Mouse (Mus musculus): Measurements from ENCODE around the gene Phf13.

Phf13 gene

DNA sequence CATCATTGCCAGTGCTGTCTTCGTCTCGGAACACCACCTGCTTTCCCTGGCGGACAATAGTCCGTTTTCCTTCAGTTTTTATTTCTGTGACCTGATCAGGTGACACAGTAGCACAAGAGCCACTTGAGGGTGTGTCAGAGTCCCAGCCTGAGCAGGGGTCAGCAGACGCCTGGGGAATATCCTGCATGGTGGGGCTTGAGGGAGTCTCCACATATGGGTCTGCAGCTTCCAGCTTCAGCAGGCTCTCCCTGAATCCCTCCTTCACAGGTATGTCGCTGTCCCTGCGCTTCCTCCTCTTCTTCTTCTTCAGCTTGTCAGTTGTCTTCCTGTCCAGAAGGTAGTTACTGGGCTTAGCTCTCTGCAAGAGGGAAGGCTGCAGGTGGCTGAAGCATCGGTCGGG is 4.0 kb downstream of the Phf13 start:
- no peak for DNase-seq (ENCODE audit: low read depth)

DNA sequence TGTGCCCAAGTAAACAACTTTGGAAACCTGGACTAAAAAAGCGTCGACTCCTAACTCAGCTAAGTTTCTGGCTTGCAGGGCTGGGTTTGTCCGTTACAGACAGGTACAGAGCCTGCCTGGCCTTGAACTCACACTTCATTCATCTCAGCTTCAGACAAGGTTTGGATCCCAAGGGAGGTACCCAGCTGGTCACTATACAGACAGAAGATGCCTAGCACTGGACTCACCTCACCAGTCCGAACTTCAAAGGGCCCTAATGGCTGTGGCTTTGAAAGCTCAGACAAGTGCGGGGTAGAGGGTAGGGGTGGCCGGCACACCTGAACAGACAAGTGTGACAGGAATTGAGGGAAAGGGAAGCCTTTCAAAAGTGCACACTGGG is 7.0 kb downstream of the Phf13 start:
- DNase-seq (ENCODE audit: low read depth), result no peak

DNA sequence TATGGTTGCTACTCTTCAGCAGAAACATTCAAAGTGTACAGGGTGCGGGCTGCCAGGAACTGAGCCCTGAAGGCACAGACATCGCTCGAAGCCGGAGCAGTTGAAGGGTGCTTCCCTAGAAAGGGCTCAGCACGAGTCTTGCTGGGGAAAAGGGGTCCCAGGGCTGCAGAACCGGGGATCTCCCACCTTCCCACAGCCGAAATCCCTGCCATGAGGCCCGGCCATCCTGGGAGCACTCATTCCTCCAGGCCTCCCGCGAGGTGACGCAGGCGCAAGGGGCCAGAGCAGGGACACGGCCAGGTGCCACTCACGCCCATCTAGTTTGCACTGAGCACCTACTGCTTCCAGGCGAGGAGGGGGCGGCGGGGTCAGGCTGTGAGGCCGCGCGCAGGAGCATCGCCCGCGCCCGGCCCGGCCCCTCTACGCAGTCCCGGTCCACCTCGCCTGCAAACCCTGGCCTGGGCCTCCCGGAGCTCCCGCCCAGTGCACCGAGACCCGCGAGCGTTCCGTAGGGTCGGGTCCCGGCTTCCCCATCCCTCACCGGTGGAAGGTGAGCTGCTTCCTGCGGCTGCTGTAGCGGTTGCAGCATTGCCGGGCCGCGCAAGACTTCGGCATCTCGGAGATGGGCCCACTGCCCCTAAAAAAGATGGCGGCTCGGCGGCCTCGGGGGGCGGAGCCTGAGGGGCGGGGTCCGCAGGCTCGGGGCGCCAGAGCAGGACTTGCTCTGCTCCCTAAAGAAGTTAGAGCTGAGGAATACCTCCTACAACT is 7.5 kb downstream of the Phf13 start, which contains the start of gene Thap3:
TSS of gene Thap3 (minus strand) at position 656 of the 768 bp plus-strand sequence.
- no peak for DNase-seq (ENCODE audit: low read depth)

DNA sequence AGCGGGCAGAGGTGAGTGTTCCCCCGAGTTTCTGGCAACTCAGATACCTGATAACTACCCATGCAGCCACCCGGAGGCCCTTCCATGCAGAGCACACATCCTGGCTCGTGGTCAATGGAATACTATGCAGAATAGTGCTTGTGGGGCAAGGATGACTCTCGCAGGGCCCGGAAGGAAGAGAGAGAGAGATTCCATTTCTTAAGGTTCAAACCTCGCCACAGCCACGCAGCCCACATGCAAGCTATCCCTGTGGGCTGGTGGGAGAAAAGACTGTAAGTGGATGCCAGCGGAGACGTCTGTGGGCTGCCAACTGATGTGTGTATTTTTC is 8.1 kb downstream of the Phf13 start:
- DNase-seq (ENCODE audit: low read depth), result no peak

DNA sequence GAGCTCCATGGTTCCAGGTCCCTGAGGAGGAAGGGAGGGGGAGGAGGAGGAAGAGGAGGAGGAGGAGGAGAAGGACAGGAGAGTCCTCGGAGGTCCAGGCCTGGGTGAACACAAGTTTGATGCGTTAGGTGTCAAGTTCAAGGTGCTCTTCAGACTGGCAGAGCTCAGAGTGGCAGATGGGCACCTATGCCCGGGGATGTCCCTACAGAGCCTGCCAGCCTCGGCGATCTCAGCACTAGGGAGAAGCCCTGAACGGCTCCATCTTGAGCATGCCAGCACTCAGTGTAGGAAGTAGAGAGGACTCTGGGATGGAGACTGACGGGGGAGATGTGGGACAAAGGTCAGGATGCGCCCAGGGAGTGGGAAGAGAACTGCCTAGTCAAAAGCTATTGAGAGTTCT is 9.4 kb downstream of the Phf13 start:
- no peak for DNase-seq (ENCODE audit: low read depth)

DNA sequence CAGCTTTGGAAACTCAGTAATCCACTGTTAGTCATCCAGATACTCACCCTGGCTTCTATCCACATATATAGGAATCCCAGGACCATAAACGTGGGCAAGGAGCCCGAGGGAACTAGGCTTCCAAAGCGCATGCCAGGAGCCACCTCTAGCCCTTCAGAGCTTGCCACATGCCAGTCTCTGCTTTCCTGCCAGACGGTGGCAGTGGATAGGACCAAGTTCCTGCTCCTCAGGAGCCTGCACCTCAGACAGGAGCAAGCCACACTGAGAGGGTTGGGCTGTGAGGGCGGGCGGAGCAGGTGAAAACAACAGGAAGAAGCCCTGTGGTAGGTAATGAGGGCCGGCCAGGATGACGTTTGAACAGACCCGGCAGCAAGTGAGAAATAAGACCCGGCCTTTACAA is 10.2 kb downstream of the Phf13 start:
- DNase-seq (ENCODE audit: low read depth), result no peak

DNA sequence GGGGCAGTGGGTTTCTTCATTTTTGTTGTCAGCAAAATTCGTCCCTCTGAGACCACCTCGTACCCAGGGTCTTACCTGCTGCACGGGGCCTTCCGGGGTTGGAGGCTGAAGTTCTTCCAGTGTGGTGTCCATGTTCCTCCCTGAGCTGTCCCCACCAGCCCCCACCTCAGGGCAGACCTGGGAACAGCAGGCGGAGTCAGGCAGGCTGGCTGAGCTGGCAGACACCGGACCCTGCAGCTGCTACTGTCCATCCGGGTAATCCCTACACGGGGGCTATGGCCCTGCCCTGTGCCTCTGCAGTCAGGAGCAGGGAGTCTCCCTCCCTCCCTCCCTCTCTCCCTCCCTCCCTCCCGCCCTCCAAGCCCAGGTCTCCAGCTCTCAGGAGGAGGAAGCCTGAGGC is 12.5 kb downstream of the Phf13 start:
- no peak for DNase-seq (ENCODE audit: low read depth)

DNA sequence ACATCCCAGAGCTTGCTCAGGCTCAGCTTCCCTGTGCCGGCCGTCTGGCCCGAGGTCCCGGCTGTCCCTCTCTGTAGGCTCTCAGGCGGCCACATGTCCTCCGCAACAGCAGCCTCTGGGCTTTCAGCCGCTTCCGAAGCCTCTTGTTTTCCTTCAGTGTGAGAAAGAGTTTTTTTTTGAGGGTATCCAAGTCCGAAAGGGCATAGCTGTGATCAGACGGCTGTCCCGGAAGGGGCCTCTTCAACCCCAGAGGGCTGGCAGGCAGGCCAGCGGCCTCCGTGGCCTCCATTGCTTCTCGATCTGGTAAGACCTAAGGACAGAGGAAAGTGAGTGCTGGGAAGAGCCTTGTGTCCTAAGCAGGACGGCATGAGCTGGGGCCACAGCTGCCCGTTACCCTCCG is 13.0 kb downstream of the Phf13 start:
- no peak for DNase-seq (ENCODE audit: low read depth)

DNA sequence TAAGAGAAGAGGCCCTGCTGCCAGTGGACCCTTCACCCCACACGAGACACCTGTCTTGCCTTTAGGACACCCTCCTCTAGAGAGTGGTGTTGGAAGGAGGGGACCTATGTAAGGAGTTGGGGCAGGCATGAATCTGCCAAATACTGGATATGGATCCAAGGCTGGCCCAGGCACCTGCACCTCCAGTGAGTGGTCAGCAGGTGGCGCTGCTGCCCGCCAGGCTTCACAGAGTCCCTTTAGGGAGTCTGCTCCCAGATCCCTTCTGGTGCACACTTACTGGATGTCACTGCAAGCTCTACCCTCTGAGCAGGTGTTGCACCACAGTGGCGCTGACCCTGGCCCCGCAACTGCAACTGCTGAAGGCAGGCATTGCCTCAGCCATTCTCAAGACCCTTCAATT is 14.7 kb downstream of the Phf13 start:
- DNase-seq (ENCODE audit: low read depth), result no peak

DNA sequence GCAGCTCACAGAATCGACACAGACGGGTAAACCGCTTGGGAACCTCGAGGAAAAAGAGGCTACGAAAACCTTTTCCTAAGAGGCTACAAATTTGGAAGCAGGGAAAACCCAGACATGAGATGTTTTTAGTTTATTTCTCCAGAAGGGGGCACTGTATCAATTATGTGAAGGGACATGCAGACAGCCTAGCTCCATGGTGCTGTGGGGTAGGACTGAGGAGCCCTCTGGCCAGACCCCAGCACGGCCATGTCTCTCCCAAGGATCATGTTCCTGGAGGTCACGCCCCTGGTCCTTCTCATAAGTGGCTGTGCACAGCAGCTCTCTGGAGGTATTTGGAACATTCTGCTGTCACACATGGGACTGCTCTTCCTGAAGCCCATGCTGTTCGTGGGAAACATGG is 15.4 kb downstream of the Phf13 start:
- DNase-seq (ENCODE audit: low read depth), result no peak

DNA sequence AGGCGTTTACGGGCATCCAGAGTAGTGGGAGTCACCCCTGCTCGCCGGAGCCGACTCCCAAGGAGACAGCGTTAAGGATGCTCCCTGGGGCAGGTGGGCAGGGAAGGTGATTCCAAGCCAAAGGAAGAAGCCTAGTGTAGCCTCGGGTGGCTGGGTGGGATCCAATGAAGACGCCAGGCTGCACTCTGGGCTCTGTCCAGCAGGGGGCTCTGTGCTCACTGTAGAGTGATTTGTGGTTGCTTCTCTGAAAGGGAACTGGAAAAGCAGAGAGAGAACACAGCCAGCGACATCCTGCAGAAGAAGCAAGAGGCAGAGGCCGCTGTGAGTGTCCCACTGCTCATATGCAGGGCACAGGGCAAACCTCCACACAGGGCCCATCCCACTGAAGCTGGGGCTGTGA is 18.3 kb downstream of the Phf13 start:
- DNase-seq (ENCODE audit: low read depth), result no peak

DNA sequence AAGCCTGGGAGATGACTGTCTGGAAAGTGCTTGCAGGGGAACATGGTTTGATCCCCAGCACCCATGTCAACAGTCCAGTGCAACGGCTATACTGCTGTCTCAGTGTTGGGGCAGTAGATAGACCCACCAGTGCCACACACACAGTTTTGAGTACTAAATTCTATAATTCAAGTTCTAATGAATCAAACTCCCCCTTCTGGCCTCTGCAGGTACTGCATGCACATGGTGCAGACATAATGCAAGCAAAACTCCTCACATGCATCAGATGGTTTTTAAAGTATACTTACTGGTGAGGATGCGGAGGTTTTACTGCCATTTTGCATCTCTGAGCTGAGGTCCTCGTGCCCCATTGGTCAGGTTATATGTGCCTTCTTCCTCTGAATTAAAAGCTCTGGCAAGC is 20.6 kb downstream of the Phf13 start:
- no peak for DNase-seq (ENCODE audit: low read depth)

DNA sequence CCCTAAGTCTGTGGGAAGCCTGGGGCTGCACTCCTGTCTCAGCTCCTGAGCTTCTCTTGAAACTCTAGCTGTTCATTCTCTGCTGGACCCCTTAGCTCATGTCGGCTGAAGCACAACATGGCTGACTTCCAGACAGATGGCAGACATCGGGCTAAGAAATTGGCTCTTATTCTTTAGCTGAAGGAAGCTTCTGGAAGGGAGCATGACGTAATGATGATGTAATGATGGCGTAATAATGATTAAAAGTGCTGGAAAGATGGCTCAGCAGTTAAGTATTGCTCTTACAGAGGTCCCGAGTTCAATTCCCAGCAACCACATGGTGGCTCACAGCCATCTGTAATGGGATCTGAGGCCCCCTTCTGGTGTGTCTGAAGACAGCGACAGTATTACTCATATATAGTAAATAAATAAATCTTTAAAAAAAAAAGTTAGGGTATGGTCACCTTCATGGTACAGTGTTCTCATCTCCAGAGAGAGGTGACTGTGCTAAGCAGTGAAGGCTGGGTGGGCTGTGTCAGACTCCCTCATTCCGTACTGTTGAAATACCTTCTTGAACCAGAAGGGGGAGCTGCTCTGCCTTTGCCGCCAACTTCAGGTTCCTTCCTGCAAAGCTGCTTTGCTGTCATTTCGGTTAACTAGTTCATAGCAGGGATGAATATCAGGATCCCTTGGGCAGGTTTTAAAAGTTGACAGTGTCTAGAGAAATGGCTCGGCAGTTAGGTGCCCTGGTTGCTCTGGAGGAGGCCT is 23.7 kb downstream of the Phf13 start:
- no peak for DNase-seq (ENCODE audit: low read depth)

DNA sequence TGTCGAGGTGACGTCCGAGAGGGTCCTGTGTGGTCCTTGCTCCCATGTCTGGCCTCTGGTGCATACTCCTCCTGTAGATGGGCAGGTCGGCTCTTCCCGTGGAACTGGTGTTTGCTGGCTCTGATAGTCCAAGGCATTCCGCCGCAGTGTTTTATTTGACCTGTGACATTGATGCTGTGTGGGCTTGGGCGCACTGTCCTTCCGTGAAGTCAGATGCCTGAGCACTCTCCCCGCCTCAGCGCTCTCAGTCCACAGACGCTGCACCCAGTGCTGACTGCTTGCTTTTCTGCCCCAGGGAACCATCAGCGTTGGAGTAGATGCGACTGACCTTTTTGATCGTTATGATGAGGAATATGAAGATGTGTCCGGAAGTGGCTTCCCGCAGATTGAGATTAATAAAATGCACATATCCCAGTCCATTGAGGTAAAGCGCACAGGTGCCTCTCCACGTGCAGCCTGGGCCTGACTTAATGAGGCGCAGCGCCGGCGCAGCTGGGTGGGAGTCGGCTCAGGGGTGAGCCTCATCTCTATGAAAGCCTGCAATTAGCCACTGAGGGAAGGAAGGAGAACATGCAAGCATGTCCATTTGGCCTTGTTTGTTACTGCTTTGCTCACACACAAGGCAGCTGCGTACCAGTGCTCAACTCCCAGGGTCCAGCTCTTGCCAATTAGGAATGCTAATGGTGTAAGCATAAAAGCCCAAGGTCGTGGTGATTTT is 27.7 kb downstream of the Phf13 start:
- DNase-seq (ENCODE audit: low read depth), result no peak

DNA sequence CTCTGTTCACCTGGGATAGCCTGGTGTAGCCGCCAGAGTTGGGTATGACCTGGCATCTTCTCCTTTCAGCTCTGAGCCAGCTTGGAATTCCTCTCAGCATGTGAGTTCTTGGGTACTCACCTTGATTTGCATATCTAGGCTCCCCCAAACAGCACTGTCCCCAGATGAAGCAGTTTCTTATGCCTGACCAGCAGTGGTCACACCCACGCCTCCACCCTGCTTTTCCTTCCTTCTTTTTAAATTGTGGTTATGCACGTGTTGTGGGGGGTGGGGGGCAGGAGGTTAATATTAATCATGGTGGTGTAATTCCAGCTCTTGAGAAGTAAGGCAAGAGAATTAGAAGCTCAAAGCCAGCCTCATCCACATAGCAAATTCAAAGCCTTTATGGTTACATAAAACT is 33.2 kb downstream of the Phf13 start:
- no peak for DNase-seq (ENCODE audit: low read depth)

DNA sequence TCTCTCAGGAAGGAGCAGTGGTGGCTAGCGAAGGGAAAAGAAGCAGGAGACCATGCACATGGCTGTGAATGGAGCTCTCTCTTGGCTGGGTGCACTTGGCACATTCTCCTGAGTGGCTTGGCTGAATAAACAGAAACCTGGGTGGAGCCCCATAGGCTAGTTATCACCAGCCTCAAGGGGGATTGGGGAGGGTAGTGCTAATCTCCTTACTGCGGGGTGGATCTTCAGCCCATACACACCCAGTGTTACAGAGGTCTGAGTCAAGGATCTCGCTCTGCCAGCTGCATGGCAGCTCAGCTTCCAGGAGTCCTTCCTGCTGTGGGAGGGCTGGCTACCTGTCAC is 35.6 kb downstream of the Phf13 start:
- DNase-seq (ENCODE audit: low read depth), result no peak

DNA sequence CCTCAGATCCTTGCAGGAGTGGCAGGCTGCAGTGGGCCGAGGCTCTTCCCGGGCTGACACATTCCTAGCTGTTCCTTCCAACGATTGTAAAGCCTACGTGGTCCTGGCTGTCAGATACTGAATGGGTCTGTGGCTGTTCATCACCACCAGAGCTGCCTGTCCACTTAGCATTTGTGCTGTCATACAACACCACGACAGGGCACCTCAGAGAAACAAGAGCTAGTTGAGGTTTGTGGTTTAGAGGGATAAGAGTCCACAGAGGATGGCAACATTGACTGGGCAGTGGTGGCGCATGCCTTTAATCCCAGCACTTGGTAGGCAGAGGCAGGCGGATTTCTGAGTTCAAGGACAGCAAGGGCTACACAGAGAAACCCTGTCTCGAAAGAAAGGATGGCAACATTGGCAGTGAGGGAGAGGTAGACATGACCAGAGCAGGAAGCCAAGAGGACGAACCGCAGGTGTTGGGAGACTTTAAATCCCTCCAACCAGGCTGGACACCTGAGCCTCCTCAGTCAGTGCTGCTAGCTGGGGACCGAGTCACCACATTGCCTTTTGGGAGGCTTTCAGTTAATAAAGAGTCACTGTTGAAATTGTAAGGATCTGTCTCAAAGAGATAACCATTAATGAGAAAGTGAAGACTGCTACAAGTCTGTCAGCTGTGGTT is 36.1 kb downstream of the Phf13 start:
- no peak for DNase-seq (ENCODE audit: low read depth)

DNA sequence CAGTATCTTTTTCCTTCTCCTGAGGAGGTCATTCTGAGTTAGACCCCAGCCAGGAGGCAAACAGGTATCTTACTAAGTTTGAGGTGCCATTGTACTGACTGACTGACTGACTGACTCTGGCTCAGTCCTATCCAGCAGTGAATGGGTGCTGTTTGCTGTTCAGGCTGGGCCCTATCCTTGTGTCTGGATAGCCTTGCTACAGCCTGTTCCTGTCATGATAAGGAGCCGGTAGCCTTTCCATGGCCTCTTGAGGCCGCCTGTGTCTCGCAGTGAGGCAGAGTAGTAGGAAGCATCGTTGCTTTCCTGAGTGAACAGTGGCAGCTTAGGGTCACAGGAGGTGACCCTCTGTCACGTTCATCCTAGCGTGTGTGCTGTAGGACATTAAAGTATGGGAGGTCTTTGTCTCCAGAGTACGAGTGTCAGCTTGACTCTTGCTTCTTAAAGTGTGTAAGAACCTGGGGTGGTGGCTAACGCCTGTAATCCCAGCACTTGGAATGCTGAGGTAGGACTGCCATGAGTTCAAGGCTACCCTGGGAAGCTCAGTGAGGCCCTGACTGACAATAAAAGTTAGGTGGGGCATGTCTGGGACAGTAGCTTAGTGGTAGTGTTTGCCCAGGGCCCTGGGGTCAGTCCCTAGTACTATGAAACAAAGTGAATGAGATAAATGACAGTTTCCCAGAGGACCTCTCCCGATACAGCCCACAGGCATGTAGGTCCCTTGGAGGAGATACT is 38.3 kb downstream of the Phf13 start:
- no peak for DNase-seq (ENCODE audit: low read depth)

DNA sequence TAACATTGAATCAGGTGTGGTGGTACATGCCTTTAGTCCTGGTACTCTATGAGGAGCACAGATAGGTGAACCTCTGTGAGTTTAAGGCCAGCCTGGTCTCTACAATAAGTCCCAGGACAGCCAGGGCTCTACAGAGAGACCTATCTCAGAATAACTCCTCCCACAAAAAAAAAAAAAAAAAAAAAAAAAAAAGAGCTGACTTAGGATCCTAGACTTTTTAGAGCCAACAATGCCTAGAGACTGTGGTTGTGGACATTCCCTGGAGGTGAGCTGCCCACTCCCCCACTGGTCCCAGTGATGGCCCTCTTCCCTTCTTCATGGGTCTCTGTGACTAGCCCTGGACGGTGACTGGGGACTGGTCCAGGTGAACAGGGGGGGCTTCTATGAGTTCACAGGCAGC is 40.3 kb downstream of the Phf13 start:
- DNase-seq (ENCODE audit: low read depth), result no peak

DNA sequence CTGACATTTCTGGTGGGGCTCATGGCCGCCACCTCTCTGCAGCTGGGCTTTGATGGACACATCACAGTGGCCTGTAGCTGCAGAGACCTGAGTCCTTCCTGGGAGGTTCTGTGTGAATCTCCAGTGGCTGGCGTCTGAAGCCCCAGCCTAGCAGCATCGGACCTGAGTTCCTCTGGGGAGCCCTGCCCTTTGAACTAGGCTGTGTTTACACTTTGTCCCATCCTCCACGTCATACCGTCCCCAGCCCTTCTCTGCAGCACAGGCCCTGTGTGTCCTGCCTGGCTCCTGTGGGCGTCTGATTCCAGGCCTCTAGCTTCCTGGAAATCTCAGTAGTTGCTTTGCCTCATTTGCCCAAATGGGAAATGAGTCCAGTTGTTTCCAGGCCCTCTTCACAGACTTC is 42.8 kb downstream of the Phf13 start:
- DNase-seq (ENCODE audit: low read depth), result no peak

DNA sequence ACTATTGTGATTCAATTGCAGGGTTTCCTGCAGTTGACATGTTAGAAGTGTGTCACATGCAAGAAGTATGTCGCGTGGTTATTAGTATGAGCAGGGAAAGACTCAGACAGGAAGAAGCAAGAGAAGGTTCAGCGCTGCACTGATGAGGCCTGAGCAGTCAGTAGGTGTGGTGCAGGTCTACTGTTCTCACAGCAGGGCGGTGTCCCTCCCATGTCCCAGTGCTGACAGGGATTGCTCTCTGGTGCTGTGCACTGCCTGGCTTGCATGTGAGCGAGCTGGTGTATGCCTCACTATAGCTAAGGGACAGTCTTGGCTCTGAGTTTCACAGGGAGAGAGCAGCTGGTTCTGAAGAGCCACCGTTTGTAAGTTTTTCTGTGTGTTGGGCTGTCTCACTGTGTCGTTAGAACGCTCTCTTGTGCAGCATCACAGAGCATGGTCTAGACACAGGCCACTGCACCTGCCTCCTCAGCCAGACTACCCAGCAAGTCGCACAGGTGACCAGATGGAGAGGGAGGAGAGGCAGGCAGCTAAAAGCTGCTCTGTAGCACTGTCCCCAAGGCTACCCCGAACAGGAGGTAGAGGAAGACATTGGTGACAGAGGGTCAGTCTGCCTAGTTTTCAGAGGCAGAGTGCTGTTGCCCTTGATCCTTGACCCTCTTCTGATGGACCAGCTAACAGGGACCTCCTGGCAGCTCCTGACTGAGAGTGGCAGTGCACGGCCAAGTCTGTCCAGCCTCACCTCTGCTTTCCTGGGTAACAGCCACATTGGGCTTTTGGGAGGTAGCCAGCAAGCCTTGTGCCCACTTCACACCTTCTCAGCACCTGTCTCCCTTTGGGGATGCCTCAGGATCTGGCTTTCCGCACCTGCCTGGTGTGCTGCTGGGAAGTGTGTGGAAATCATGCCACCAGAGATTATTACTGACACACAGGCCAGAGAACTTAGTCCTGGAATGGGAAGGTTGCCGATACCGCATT is 47.3 kb downstream of the Phf13 start:
- DNase-seq (ENCODE audit: low read depth), result no peak
